Mouse (Mus musculus) erythroblast, adult 5-6 weeks (primary cell): ENCODE measurements around the gene Ncam2. TPM values are rescaled to one million over a fixed set of nuclear protein-coding genes. Genes with fewer than 3 reads are reported as not detected.

Source experiments
- ATAC-seq: replicated peaks from 2 replicates; pipeline ENCODE4 v1.8.0; 2016; ENCODE audit warnings: moderate number of reproducible peaks, mild to moderate bottlenecking, moderate TSS enrichment, inconsistent platforms; ENCODE audit not compliant: poor library complexity, low FRiP score, severe bottlenecking
- total RNA-seq, 2 experiments: library from RNA; stranded (forward) in 1 of 2; stranded (reverse) in 1 of 2; fragments of 150-400 nt in 1 of 2; fragments of 200-764, 138-1000 nt in 1 of 2; gene quantifications; 2 replicates each; pipeline versions ENCODE4 v1.2.3 to v1.2.4; 2015 to 2017; ENCODE audit warnings: low replicate concordance in 2 of 2

Gene Ncam2
- total RNA-seq (2015; ENCODE audit: low replicate concordance): not detected in 2 replicates
- not detected in 2 replicates for total RNA-seq (2017; ENCODE audit: low replicate concordance)

- no peak for ATAC-seq
Measured at GRCm38 (mm10) chr16:81200201-81201071, at the start of gene Ncam2. Gene Ncam2 (plus strand): TSS chr16:81200697.

- no peak for ATAC-seq
Measured at GRCm38 (mm10) chr16:81170828-81171227, 29.7 kb upstream of the Ncam2 start.

- ATAC-seq: no peak
Measured at GRCm38 (mm10) chr16:81175302-81175943, 25.1 kb upstream of the Ncam2 start.

GRCm38 (mm10) chr16:81179801-81180200, 20.7 kb upstream of the Ncam2 start:
- ATAC-seq: no peak

GRCm38 (mm10) chr16:81187579-81188179, 12.8 kb upstream of the Ncam2 start:
- no peak for ATAC-seq

- ATAC-seq: no peak
Measured at GRCm38 (mm10) chr16:81191621-81192020, 8.9 kb upstream of the Ncam2 start.

- ATAC-seq: no peak
Measured at GRCm38 (mm10) chr16:81192607-81193006, 7.9 kb upstream of the Ncam2 start.

GRCm38 (mm10) chr16:81199467-81199866, 1.0 kb upstream of the Ncam2 start:
- ATAC-seq: no peak

- no peak for ATAC-seq
Measured at GRCm38 (mm10) chr16:81201471-81201870, 974 bp downstream of the Ncam2 start.

- ATAC-seq: no peak
Measured at GRCm38 (mm10) chr16:81201992-81202391, 1.5 kb downstream of the Ncam2 start.

GRCm38 (mm10) chr16:81202721-81203161, 2.2 kb downstream of the Ncam2 start:
- ATAC-seq: no peak

- no peak for ATAC-seq
Measured at GRCm38 (mm10) chr16:81204405-81205034, 4.0 kb downstream of the Ncam2 start.

- ATAC-seq: no peak
Measured at GRCm38 (mm10) chr16:81221176-81221575, 20.7 kb downstream of the Ncam2 start.

- no peak for ATAC-seq
Measured at GRCm38 (mm10) chr16:81223841-81224240, 23.3 kb downstream of the Ncam2 start.

- no peak for ATAC-seq
Measured at GRCm38 (mm10) chr16:81224253-81224652, 23.8 kb downstream of the Ncam2 start.

GRCm38 (mm10) chr16:81254875-81255274, 54.4 kb downstream of the Ncam2 start:
- ATAC-seq: no peak

GRCm38 (mm10) chr16:81260429-81260828, 59.9 kb downstream of the Ncam2 start:
- ATAC-seq: no peak

GRCm38 (mm10) chr16:81273597-81274360, 73.3 kb downstream of the Ncam2 start:
- ATAC-seq: no peak

GRCm38 (mm10) chr16:81284241-81284640, 83.7 kb downstream of the Ncam2 start:
- ATAC-seq: no peak
